Mouse (Mus musculus) liver, postnatal 0 days (tissue): ENCODE measurements around the gene Lrrk2. TPM values are rescaled to one million over a fixed set of nuclear protein-coding genes. Genes with fewer than 3 reads are reported as not detected.
A peak's percentile ranks its signal among the peaks of the same experiment; 100 is the strongest.

Experiments
- ATAC-seq: fragments of 200-750 bp; cut with Nextera tagmentation; 2 replicates; pipeline ENCODE4 v1.8.0; 2017; ENCODE audit warnings: mild to moderate bottlenecking, moderate library complexity
- DNase-seq: peaks from one replicate; pipeline ENCODE4 v3.0.0-alpha.2; 2016
- H3K27ac ChIP-seq: fragments of 300-500 bp; sonication (generic); 2 replicates; pipeline ENCODE4 v1.5.1; 2014; ENCODE audit warnings: antibody characterized with exemption, moderate library complexity, mild to moderate bottlenecking, low read depth
- H3K27me3 ChIP-seq: fragments of 300-500 bp; sonication (generic); 2 replicates; pipeline ENCODE4 v1.6.1; 2014; ENCODE audit warnings: low read length, control low read depth, mixed read lengths; ENCODE audit not compliant: insufficient read depth
- H3K36me3 ChIP-seq: fragments of 300-500 bp; sonication (generic); replicated peaks from 2 replicates; pipeline ENCODE4 v1.6.1; 2014; ENCODE audit warnings: mild to moderate bottlenecking, control low read depth, low read length, moderate library complexity, mixed read lengths; ENCODE audit not compliant: insufficient read depth
- H3K4me1 ChIP-seq: fragments of 300-500 bp; sonication (generic); 2 replicates; pipeline ENCODE4 v1.6.1; 2014; ENCODE audit warnings: antibody characterized with exemption, mild to moderate bottlenecking, control low read depth; ENCODE audit not compliant: insufficient read depth
- H3K4me2 ChIP-seq: fragments of 300-500 bp; sonication (generic); 2 replicates; pipeline ENCODE4 v1.6.1; 2014; ENCODE audit warnings: low read depth, mild to moderate bottlenecking, low read length, moderate library complexity, mixed read lengths
- H3K4me3 ChIP-seq: fragments of 300-500 bp; sonication (generic); 2 replicates; pipeline ENCODE4 v1.5.1; 2014; ENCODE audit warnings: low read depth, low read length
- H3K9ac ChIP-seq: fragments of 300-500 bp; sonication (generic); replicated peaks from 2 replicates; pipeline ENCODE4 v1.6.1; 2014; ENCODE audit warnings: mild to moderate bottlenecking, moderate library complexity
- H3K9me3 ChIP-seq: fragments of 300-500 bp; sonication (generic); 2 replicates; pipeline ENCODE4 v1.6.1; 2016; ENCODE audit warnings: mild to moderate bottlenecking, control low read depth, low read length, mixed read lengths
- CTCF ChIP-seq: sonication (generic); IDR thresholded peaks from 2 replicates; pipeline ENCODE4 v1.5.1; 2016; ENCODE audit warnings: antibody characterized with exemption, low read depth
- EP300 ChIP-seq: IDR thresholded peaks from 2 replicates; pipeline ENCODE4 v1.6.1; 2016; ENCODE audit warnings: antibody characterized with exemption, low read depth, mild to moderate bottlenecking
- WGBS: fragments of 180-500 bp; shearing (Covaris S2); extraction: QIAGEN DNeasy Blood & Tissue Kit; methylation state at CpG from one replicate; pipeline ENCODE4 v1.1.7; 2014; ENCODE audit not compliant: insufficient replicate concordance; 5-methylcytosine and 5-hydroxymethylcytosine counted together
- polyA plus RNA-seq: library from polyadenylated mRNA; unstranded; fragments of >200 nt; fragmentation: Nextera tagmentation; extraction: Ambion mirVana; gene quantifications from 2 replicates; pipeline ENCODE4 v1.2.1, GENCODE M21; 2015

Lrrk2 gene
- polyA plus RNA-seq, 1 experiment from 2014 or later = 1.8 TPM

- H3K4me1 ChIP-seq = no peaks in the 10 kb centered on the region
- TF ChIP-seq CTCF (peak; percentile 77), EP300 (no peak)
- ATAC-seq (no peak), DNase-seq (peak; percentile 65)
- H3K4me3 ChIP-seq = no peak overlapping the region
- no peaks in the 10 kb centered on the region for H3K36me3 ChIP-seq
- no peaks in the 10 kb centered on the region for H3K27me3 ChIP-seq
- H3K9ac ChIP-seq = no peak overlapping the region
- no peak overlapping the region for H3K4me2 ChIP-seq
- WGBS = 46% methylated on average over 15 of the region's 15 CpGs
- no peaks in the 10 kb centered on the region for H3K9me3 ChIP-seq
- H3K27ac ChIP-seq = no peak overlapping the region
Observed at GRCm38 (mm10) chr15:91736791-91737533, 64.0 kb downstream of the Lrrk2 start.

GRCm38 (mm10) chr15:91738808-91739207 lies 65.8 kb downstream of the Lrrk2 start:
- H3K27ac ChIP-seq = no peak overlapping the region
- H3K27me3 ChIP-seq = no peaks in the 10 kb centered on the region
- H3K36me3 ChIP-seq = no peaks in the 10 kb centered on the region
- WGBS = 86% methylated on average over 9 of the region's 9 CpGs
- no peak for TF ChIP-seq CTCF
- TF ChIP-seq EP300 = no peak
- no peak overlapping the region for H3K9ac ChIP-seq
- ATAC-seq (no peak), DNase-seq (no peak)
- H3K4me1 ChIP-seq = no peaks in the 10 kb centered on the region
- H3K4me3 ChIP-seq = no peak overlapping the region
- H3K4me2 ChIP-seq = no peak overlapping the region
- H3K9me3 ChIP-seq = no peaks in the 10 kb centered on the region

- Histone ChIP-seq H3K4me1 (no peaks in the 10 kb centered on the region), H3K27me3 (no peaks in the 10 kb centered on the region), H3K9ac (no peak overlapping the region), H3K27ac (no peak overlapping the region), H3K4me2 (no peak overlapping the region), H3K9me3 (no peaks in the 10 kb centered on the region), H3K4me3 (no peak overlapping the region), H3K36me3 (no peaks in the 10 kb centered on the region)
- no peak for TF ChIP-seq EP300
- TF ChIP-seq CTCF = no peak
- ATAC-seq (no peak), DNase-seq (no peak)
- 83% methylated on average over 4 of the region's 4 CpGs for WGBS
Observed at GRCm38 (mm10) chr15:91745501-91745900, 72.5 kb downstream of the Lrrk2 start.

DNA sequence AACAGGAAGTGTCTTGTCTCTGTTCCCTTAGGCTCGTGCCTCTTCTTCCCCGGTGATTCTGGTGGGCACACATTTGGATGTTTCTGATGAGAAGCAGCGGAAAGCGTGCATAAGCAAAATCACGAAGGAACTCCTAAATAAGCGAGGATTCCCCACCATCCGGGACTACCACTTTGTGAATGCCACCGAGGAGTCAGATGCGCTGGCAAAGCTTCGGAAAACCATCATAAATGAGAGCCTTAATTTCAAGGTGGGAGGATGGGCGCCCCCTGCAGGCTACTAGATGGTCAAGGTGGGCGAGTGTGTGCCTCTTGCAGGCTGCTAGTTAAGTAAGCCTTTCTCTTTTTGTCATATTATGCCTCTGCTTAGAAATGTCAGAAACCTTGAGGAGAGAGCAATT lies 79.1 kb downstream of the Lrrk2 start:
- Histone ChIP-seq H3K4me1 (no peaks in the 10 kb centered on the region), H3K27ac (no peak overlapping the region), H3K4me2 (no peak overlapping the region), H3K36me3 (no peaks in the 10 kb centered on the region; the same call in 1 of the 2 replicates), H3K27me3 (no peaks in the 10 kb centered on the region), H3K4me3 (no peak overlapping the region), H3K9ac (no peak overlapping the region), H3K9me3 (no peaks in the 10 kb centered on the region)
- TF ChIP-seq EP300 (no peak), CTCF (peak; percentile 50)
- DNase-seq = peak; percentile 21
- WGBS = 61% methylated on average over 12 of the region's 12 CpGs
- ATAC-seq = no peak

GRCm38 (mm10) chr15:91753378-91754080 lies 80.6 kb downstream of the Lrrk2 start:
- no peak overlapping the region for H3K4me3 ChIP-seq
- H3K27ac ChIP-seq = no peak overlapping the region
- H3K27me3 ChIP-seq = no peaks in the 10 kb centered on the region
- WGBS = 75% methylated on average over 14 of the region's 14 CpGs
- H3K9me3 ChIP-seq = no peaks in the 10 kb centered on the region
- H3K9ac ChIP-seq = no peak overlapping the region
- no peak for TF ChIP-seq EP300
- no peak for TF ChIP-seq CTCF
- H3K36me3 ChIP-seq = no peaks in the 10 kb centered on the region; the same call in 1 of the 2 replicates
- H3K4me2 ChIP-seq = no peak overlapping the region
- no peaks in the 10 kb centered on the region for H3K4me1 ChIP-seq
- no peak for ATAC-seq
- no peak for DNase-seq

- WGBS = 18% methylated on average over 3 of the region's 3 CpGs
- no peak overlapping the region for H3K4me2 ChIP-seq
Observed at GRCm38 (mm10) chr15:91754546-91754945, 81.6 kb downstream of the Lrrk2 start.

More at GRCm38 (mm10) chr15:91754546-91754945, 81.6 kb downstream of the Lrrk2 start:
- ATAC-seq (no peak), DNase-seq (peak; percentile 54)
- no peak overlapping the region for H3K4me3 ChIP-seq
- H3K9me3 ChIP-seq = no peaks in the 10 kb centered on the region
- no peak overlapping the region for H3K9ac ChIP-seq
- no peaks in the 10 kb centered on the region for H3K27me3 ChIP-seq
- no peaks in the 10 kb centered on the region; the same call in 1 of the 2 replicates for H3K36me3 ChIP-seq
- TF ChIP-seq CTCF (peak; percentile 57), EP300 (no peak)
- H3K27ac ChIP-seq = no peak overlapping the region
- H3K4me1 ChIP-seq = no peaks in the 10 kb centered on the region
